Mouse (Mus musculus) embryonic facial prominence, embryonic 15.5 days (tissue): ENCODE results near the gene Klhl42. TPM values are rescaled to one million over a fixed set of nuclear protein-coding genes. Genes with fewer than 3 reads are reported as not detected.
A peak's percentile ranks its signal among the peaks of the same experiment; 100 is the strongest.

Source experiments
- ATAC-seq: fragments of 200-750 bp; cut with Nextera tagmentation; 2 replicates; pipeline ENCODE4 v1.8.0; 2017; ENCODE audit warnings: low read depth, moderate TSS enrichment; ENCODE audit not compliant: insufficient number of reproducible peaks, low FRiP score, low TSS enrichment
- H3K27ac ChIP-seq: fragments of 300-500 bp; sonication (generic); replicated peaks from 2 replicates; pipeline ENCODE4 v1.5.1; 2015; ENCODE audit warnings: mild to moderate bottlenecking, inconsistent platforms
- H3K27me3 ChIP-seq: fragments of 300-500 bp; sonication (generic); 2 replicates; pipeline ENCODE4 v1.6.1; 2015; ENCODE audit warnings: inconsistent platforms
- H3K36me3 ChIP-seq: fragments of 300-500 bp; sonication (generic); 2 replicates; pipeline ENCODE4 v1.6.1; 2015; ENCODE audit warnings: mild to moderate bottlenecking, inconsistent platforms
- H3K4me1 ChIP-seq: fragments of 300-500 bp; sonication (generic); 2 replicates; pipeline ENCODE4 v1.6.1; 2015; ENCODE audit warnings: inconsistent platforms
- H3K4me2 ChIP-seq: fragments of 300-500 bp; sonication (generic); replicated peaks from 2 replicates; pipeline ENCODE4 v1.6.1; 2015; ENCODE audit warnings: mild to moderate bottlenecking, inconsistent platforms
- H3K4me3 ChIP-seq: fragments of 300-500 bp; sonication (generic); replicated peaks from 2 replicates; pipeline ENCODE4 v1.5.1; 2015; ENCODE audit warnings: mild to moderate bottlenecking, inconsistent platforms
- H3K9ac ChIP-seq: fragments of 300-500 bp; sonication (generic); 2 replicates; pipeline ENCODE4 v1.6.1; 2015; ENCODE audit warnings: inconsistent platforms
- H3K9me3 ChIP-seq: fragments of 300-500 bp; sonication (generic); replicated peaks from 2 replicates; pipeline ENCODE4 v1.6.1; 2016; ENCODE audit warnings: inconsistent platforms
- WGBS: fragments of 180-500 bp; shearing (Covaris S2); methylation state at CpG from one replicate; pipeline ENCODE4 v1.1.7; 2015; 5-methylcytosine and 5-hydroxymethylcytosine counted together
- polyA plus RNA-seq: library from polyadenylated mRNA; unstranded; fragments of >200 nt; fragmentation: Nextera tagmentation; extraction: Ambion mirVana; gene quantifications from 2 replicates; pipeline ENCODE4 v1.2.1, GENCODE M21; 2015

Klhl42 gene
- polyA plus RNA-seq = 9.6 TPM in 2 replicates

- peaks cover 8% of the 10 kb centered on the region; the same call in 1 of the 2 replicates for H3K36me3 ChIP-seq
- H3K4me1 ChIP-seq = peaks cover 33% of the 10 kb centered on the region
- under 1% methylated on average over 99 of the region's 99 CpGs for WGBS
- H3K9me3 ChIP-seq = no peaks in the 10 kb centered on the region
- peak within 1 kb of the TSS; percentile 92 for H3K9ac ChIP-seq
- H3K4me2 ChIP-seq = peak within 1 kb of the TSS; percentile 98
- peak within 1 kb of the TSS; percentile 82 for H3K27ac ChIP-seq
- ATAC-seq = peak; percentile 87
- H3K27me3 ChIP-seq = no peaks in the 10 kb centered on the region
- peak within 1 kb of the TSS; percentile 89 for H3K4me3 ChIP-seq
Observed at GRCm38 (mm10) chr6:147091136-147092120, at the start of gene Klhl42. TSS of gene Klhl42 (plus strand) at chr6:147091379.

GRCm38 (mm10) chr6:147042291-147043290, 48.6 kb upstream of the Klhl42 start, which contains the start of gene Mrps35:
TSS of gene Mrps35 (plus strand) at chr6:147042764.
- H3K4me1 ChIP-seq = peaks cover 8% of the 10 kb centered on the region; the same call in 1 of the 2 replicates
- 4% methylated on average over 64 of the region's 66 CpGs for WGBS
- peaks cover 8% of the 10 kb centered on the region for H3K36me3 ChIP-seq
- peak within 1 kb of the TSS; percentile 87 for H3K4me3 ChIP-seq
- no peaks in the 10 kb centered on the region for H3K9me3 ChIP-seq
- H3K4me2 ChIP-seq = peak within 1 kb of the TSS; percentile 56
- H3K27ac ChIP-seq = peak within 1 kb of the TSS; percentile 87
- no peaks in the 10 kb centered on the region for H3K27me3 ChIP-seq
- H3K9ac ChIP-seq = peak within 1 kb of the TSS; percentile 84
- ATAC-seq = peak; percentile 97

GRCm38 (mm10) chr6:147043633-147044032, 47.5 kb upstream of the Klhl42 start:
- H3K27ac ChIP-seq = no peak overlapping the region
- 39% methylated on average over 7 of the region's 7 CpGs for WGBS
- H3K9ac ChIP-seq = 0 out of 2 replicates have a peak overlapping the region, but pooled peaks have one; percentile 84
- H3K4me2 ChIP-seq = peak overlapping the region; percentile 56
- H3K27me3 ChIP-seq = no peaks in the 10 kb centered on the region
- H3K36me3 ChIP-seq = peaks cover 19% of the 10 kb centered on the region
- no peak for ATAC-seq
- no peaks in the 10 kb centered on the region for H3K9me3 ChIP-seq
- peaks cover 8% of the 10 kb centered on the region; the same call in 1 of the 2 replicates for H3K4me1 ChIP-seq
- peak overlapping the region; percentile 87 for H3K4me3 ChIP-seq

GRCm38 (mm10) chr6:147049239-147049805, 41.9 kb upstream of the Klhl42 start:
- Histone ChIP-seq H3K36me3 (peaks cover 54% of the 10 kb centered on the region), H3K27me3 (no peaks in the 10 kb centered on the region), H3K4me1 (no peaks in the 10 kb centered on the region), H3K9me3 (no peaks in the 10 kb centered on the region), H3K9ac (no peak overlapping the region), H3K27ac (no peak overlapping the region), H3K4me3 (no peak overlapping the region), H3K4me2 (no peak overlapping the region)
- WGBS = 88% methylated on average over 13 of the region's 13 CpGs
- ATAC-seq = no peak

- no peak for ATAC-seq
- 93% methylated on average over 8 of the region's 8 CpGs for WGBS
- Histone ChIP-seq H3K9ac (no peak overlapping the region), H3K4me3 (no peak overlapping the region), H3K4me2 (no peak overlapping the region), H3K27ac (no peak overlapping the region), H3K36me3 (peaks cover 73% of the 10 kb centered on the region), H3K9me3 (no peaks in the 10 kb centered on the region), H3K4me1 (no peaks in the 10 kb centered on the region), H3K27me3 (no peaks in the 10 kb centered on the region)
Observed at GRCm38 (mm10) chr6:147051666-147052065, 39.5 kb upstream of the Klhl42 start.

- no peaks in the 10 kb centered on the region for H3K4me1 ChIP-seq
- H3K27me3 ChIP-seq = no peaks in the 10 kb centered on the region
- no peak overlapping the region for H3K4me3 ChIP-seq
- no peak overlapping the region for H3K4me2 ChIP-seq
- 88% methylated on average over 9 of the region's 9 CpGs for WGBS
- no peak overlapping the region for H3K9ac ChIP-seq
- H3K27ac ChIP-seq = no peak overlapping the region
- H3K36me3 ChIP-seq = peaks cover 71% of the 10 kb centered on the region
- no peaks in the 10 kb centered on the region for H3K9me3 ChIP-seq
- ATAC-seq = no peak
Observed at GRCm38 (mm10) chr6:147052440-147052839, 38.7 kb upstream of the Klhl42 start.

GRCm38 (mm10) chr6:147053785-147054646, 37.2 kb upstream of the Klhl42 start:
- Histone ChIP-seq H3K4me1 (no peaks in the 10 kb centered on the region), H3K4me2 (no peak overlapping the region), H3K4me3 (no peak overlapping the region), H3K27ac (no peak overlapping the region), H3K9me3 (no peaks in the 10 kb centered on the region), H3K27me3 (no peaks in the 10 kb centered on the region), H3K36me3 (peaks cover 61% of the 10 kb centered on the region), H3K9ac (no peak overlapping the region)
- WGBS = 82% methylated on average over 19 of the region's 19 CpGs
- ATAC-seq = no peak

DNA sequence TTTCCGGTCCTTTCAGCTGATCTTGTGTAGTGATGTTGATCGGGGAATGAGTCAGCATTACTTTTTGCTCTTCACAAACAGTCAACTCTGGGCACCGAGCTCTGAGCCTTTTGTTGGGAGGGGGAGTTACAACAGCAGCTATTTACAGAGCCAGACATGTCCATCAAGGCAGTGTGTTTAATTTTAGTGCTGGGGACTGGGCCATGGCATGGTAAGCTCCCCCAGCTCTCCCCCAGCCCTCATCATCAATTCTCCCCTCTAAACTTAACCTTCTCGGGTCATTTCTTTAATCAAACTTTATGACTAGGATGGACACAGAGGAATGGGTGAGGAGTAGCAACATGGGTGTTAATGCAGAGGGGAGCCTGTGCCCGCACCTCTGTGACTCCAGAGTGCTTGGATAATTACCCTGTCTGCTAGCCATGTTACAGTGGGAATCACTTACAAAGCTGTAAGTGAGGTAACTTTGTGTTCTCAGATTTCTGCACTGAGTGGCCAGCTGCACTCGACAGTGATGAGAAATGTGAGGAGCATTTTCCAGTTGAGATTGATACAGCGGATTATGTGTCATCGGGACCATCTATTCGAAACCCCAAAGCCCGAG, 35.7 kb upstream of the Klhl42 start:
- Histone ChIP-seq H3K27ac (no peak overlapping the region), H3K4me1 (no peaks in the 10 kb centered on the region), H3K27me3 (no peaks in the 10 kb centered on the region), H3K9me3 (no peaks in the 10 kb centered on the region), H3K9ac (no peak overlapping the region), H3K4me2 (no peak overlapping the region), H3K4me3 (no peak overlapping the region), H3K36me3 (peaks cover 53% of the 10 kb centered on the region)
- 75% methylated on average over 10 of the region's 10 CpGs for WGBS
- no peak for ATAC-seq

GRCm38 (mm10) chr6:147059326-147059725, 31.9 kb upstream of the Klhl42 start:
- no peak overlapping the region for H3K27ac ChIP-seq

More at GRCm38 (mm10) chr6:147059326-147059725, 31.9 kb upstream of the Klhl42 start:
- Histone ChIP-seq H3K4me2 (no peak overlapping the region), H3K9me3 (no peaks in the 10 kb centered on the region), H3K36me3 (peaks cover 48% of the 10 kb centered on the region), H3K9ac (no peak overlapping the region), H3K4me1 (peaks cover 9% of the 10 kb centered on the region; the same call in 1 of the 2 replicates), H3K27me3 (no peaks in the 10 kb centered on the region), H3K4me3 (no peak overlapping the region)
- no peak for ATAC-seq
- 76% methylated on average over 7 of the region's 7 CpGs for WGBS
